Mouse (Mus musculus): ENCODE measurements around the gene Tyw1. TPM values are rescaled to one million over a fixed set of nuclear protein-coding genes. Genes with fewer than 3 reads are reported as not detected.

Gene Tyw1
- total and polyA plus RNA-seq, 3 experiments, result 34.7 to 46.5 (median 37.1) TPM

- Histone ChIP-seq H3K27me3 (replicated peaks) (no peaks in the 10 kb centered on the region), H3K9ac (ENCODE audit: insufficient read depth, low read depth) (no peak overlapping the region), H3K36me3 (replicated peaks in 1 of 2; ENCODE audit: control insufficient read depth in 1 of 2, insufficient read depth in 1 of 2, low read length in 1 of 2) (peaks cover 7 to 26% of the 10 kb centered on the region in 2 experiments), H3K4me2 (ENCODE audit: insufficient read depth, low read depth, poor library complexity, severe bottlenecking) (no peak overlapping the region), H3K27ac (ENCODE audit: insufficient read depth, low read depth) (no peak overlapping the region), H3K4me1 (ENCODE audit: control insufficient read depth in 1 of 2, insufficient read depth in 2 of 2) (peaks cover 0 to 10% of the 10 kb centered on the region in 2 experiments; a peak in 2 of 4 replicates), H3K79me2 (replicated peaks; ENCODE audit: control insufficient read depth, extremely low read depth, insufficient read depth, poor library complexity, severe bottlenecking) (peaks cover 12% of the 10 kb centered on the region), H3K4me3 (replicated peaks in 1 of 3; ENCODE audit: low read depth in 2 of 3, low read length in 2 of 3, poor library complexity in 1 of 3) (no peak overlapping the region), H3K9me3 (replicated peaks; ENCODE audit: low read length) (no peaks in the 10 kb centered on the region)
- no peak for DNase-seq (ENCODE audit: extremely low read depth)
- TF ChIP-seq USF2 (conservative IDR thresholded peaks at IDR 0.05; ENCODE audit: low read depth, low read length) (no peak), MEF2A (IDR thresholded peaks at IDR 0.05; ENCODE audit: borderline replicate concordance, low read depth, low read length) (no peak), NELFE (IDR thresholded peaks at IDR 0.05; ENCODE audit: low read depth, low read length) (no peak), CHD1 (IDR thresholded peaks at IDR 0.05; ENCODE audit: low read depth, low read length) (no peak), MAFK (IDR thresholded peaks at IDR 0.05; ENCODE audit: insufficient replicate concordance, low read length) (no peak), ELF1 (IDR thresholded peaks at IDR 0.05; ENCODE audit: low read depth, low read length) (no peak), JUN (IDR thresholded peaks at IDR 0.05; ENCODE audit: insufficient read depth, low read depth, low read length) (no peak), RCOR1 (conservative IDR thresholded peaks at IDR 0.05; ENCODE audit: low read depth, low read length) (no peak), ZC3H11A (IDR thresholded peaks at IDR 0.05; ENCODE audit: low read depth, low read length) (no peak), BHLHE40 (IDR thresholded peaks at IDR 0.05; ENCODE audit: low read depth, low read length) (no peak), SIN3A (IDR thresholded peaks at IDR 0.05; ENCODE audit: low read length) (no peak), MYC (IDR thresholded peaks at IDR 0.05; ENCODE audit: low read depth, low read length) (no peak), E2F4 (IDR thresholded peaks at IDR 0.05; ENCODE audit: insufficient replicate concordance, low read depth, low read length) (no peak), PAX5 (IDR thresholded peaks at IDR 0.05; ENCODE audit: low read length) (no peak), NRF1 (IDR thresholded peaks at IDR 0.05; ENCODE audit: low read depth, low read length) (no peak), MAZ (IDR thresholded peaks at IDR 0.05; ENCODE audit: low read depth, low read length) (no peak)
- dilution Hi-C loops (cut with MboI; ENCODE audit: extremely low pct_ligation_motif_present, extremely low pct_unique_long_range_greater_than_20kb, low sequenced_read_pairs) (no loop called here), in situ Hi-C loops (cut with MboI; ENCODE audit: low pct_ligation_motif_present, low pct_unique_long_range_greater_than_20kb, low sequenced_read_pairs) (no loop called here)
Observed at GRCm38 (mm10) chr5:130218336-130218735, 37.1 kb upstream of the Tyw1 start.

DNA sequence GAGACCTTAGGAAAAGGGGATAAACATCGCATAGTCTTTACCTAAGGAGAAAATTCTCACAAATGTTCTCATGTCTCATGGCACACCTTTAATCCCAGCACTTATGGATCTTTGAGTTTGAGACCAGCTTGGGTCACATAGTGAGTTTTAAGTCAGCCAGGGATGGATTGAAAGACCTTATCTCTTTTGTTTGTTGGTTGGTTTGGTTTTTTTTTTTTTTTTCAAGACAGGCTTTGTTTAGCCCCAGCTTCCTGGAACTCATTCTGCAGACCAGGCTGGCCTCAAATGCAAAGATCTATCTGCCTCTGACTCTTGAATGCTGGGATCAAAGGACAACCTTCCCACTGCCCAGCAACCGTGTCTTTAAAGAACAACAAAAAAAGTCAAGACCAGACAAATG is 34.1 kb upstream of the Tyw1 start:
- Histone ChIP-seq H3K36me3 (replicated peaks in 1 of 2; ENCODE audit: control insufficient read depth in 1 of 2, insufficient read depth in 1 of 2, low read length in 1 of 2) (peaks cover 9 to 21% of the 10 kb centered on the region in 2 experiments), H3K4me2 (ENCODE audit: insufficient read depth, low read depth, poor library complexity, severe bottlenecking) (peak overlapping the region; percentile 69), H3K4me1 (ENCODE audit: control insufficient read depth in 1 of 2, insufficient read depth in 2 of 2) (peaks cover 6 to 30% of the 10 kb centered on the region in 2 experiments), H3K4me3 (replicated peaks in 1 of 3; ENCODE audit: low read depth in 2 of 3, low read length in 2 of 3, poor library complexity in 1 of 3) (peak overlapping the region in 2 of 3 experiments; percentile 78 to 99), H3K79me2 (replicated peaks; ENCODE audit: control insufficient read depth, extremely low read depth, insufficient read depth, poor library complexity, severe bottlenecking) (peaks cover 42% of the 10 kb centered on the region), H3K9ac (ENCODE audit: insufficient read depth, low read depth) (peak overlapping the region; percentile 88), H3K27me3 (replicated peaks) (no peaks in the 10 kb centered on the region), H3K9me3 (replicated peaks; ENCODE audit: low read length) (no peaks in the 10 kb centered on the region), H3K27ac (ENCODE audit: insufficient read depth, low read depth) (no peak overlapping the region)
- TF ChIP-seq ZNF384 (IDR thresholded peaks at IDR 0.05; ENCODE audit: low read depth, low read length), result peak; percentile 55
- TF ChIP-seq GABPA (IDR thresholded peaks at IDR 0.05; ENCODE audit: insufficient replicate concordance, low read depth, low read length), result no peak
- in situ Hi-C loops (cut with MboI; ENCODE audit: low pct_ligation_motif_present, low pct_unique_long_range_greater_than_20kb, low sequenced_read_pairs), result no loop called here
- dilution Hi-C loops (cut with MboI; ENCODE audit: extremely low pct_ligation_motif_present, extremely low pct_unique_long_range_greater_than_20kb, low sequenced_read_pairs), result no loop called here
- no peak for DNase-seq (ENCODE audit: extremely low read depth)
